Mouse (Mus musculus): Measurements from ENCODE around the gene Pafah1b1.

The Pafah1b1 gene

GRCm38 (mm10) chr11:74720668-74721067 is 3.8 kb downstream of the Pafah1b1 start:
- DNase-seq, result no peak

DNA sequence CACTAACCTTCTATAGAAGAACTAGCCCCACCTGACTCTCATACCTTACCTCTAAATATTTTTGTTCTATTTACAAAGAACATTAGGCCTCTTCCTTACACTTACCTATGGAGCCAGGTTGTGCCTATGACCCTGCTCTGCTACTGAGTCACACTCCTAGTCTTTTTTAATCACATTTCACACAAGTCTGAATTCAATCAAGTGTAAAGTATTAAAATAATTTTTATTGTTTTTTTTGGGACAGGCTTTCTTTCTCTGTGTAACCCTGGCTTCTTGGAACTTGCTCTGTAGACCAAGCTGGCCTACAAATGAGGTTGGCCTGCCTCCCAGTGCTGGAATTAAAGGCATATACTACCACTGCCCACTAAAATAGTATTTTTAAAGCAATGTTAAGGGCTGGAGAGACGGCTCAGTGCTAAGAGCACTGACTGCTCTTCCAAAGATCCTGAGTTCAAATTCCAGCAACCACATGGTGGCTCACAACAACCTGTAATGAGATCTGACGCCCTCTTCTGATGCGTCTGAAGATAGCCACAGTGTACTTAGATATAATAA is 8.4 kb downstream of the Pafah1b1 start:
- DNase-seq, result no peak

GRCm38 (mm10) chr11:74710671-74711070 is 13.8 kb downstream of the Pafah1b1 start:
- DNase-seq, result no peak

- no peak for DNase-seq
These were observed 15.7 kb downstream of the Pafah1b1 start for GRCm38 (mm10) chr11:74708781-74709180.

GRCm38 (mm10) chr11:74704068-74704467 is 20.4 kb downstream of the Pafah1b1 start:
- no peak for DNase-seq

- DNase-seq, result no peak
These were observed 25.0 kb downstream of the Pafah1b1 start for GRCm38 (mm10) chr11:74699505-74699904.

- no peak for DNase-seq
These were observed 32.3 kb downstream of the Pafah1b1 start for GRCm38 (mm10) chr11:74692151-74692550.

- no peak for DNase-seq
These were observed 49.3 kb downstream of the Pafah1b1 start for GRCm38 (mm10) chr11:74675156-74675555.

- DNase-seq, result no peak
These were observed 49.8 kb downstream of the Pafah1b1 start for GRCm38 (mm10) chr11:74674713-74675112.

DNA sequence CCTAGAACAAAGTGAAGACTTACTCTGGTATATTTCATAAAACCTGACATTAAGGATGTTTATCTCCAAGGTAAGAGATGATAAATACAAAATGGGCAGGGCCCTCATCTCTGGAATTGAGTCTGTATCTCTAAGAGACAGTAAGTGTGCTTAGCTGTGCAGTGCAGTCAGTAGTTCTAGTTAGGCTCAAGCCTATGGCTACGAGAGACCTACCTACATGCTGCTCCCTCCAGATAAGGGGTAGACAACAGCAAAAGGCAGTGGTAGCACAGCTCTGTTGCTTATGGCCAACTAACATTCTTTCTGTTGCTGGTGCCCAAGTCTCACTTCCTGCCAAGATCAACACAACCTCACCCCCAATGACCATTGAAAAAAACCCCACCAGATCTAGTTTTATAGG is 50.9 kb downstream of the Pafah1b1 start:
- DNase-seq, result no peak

DNA sequence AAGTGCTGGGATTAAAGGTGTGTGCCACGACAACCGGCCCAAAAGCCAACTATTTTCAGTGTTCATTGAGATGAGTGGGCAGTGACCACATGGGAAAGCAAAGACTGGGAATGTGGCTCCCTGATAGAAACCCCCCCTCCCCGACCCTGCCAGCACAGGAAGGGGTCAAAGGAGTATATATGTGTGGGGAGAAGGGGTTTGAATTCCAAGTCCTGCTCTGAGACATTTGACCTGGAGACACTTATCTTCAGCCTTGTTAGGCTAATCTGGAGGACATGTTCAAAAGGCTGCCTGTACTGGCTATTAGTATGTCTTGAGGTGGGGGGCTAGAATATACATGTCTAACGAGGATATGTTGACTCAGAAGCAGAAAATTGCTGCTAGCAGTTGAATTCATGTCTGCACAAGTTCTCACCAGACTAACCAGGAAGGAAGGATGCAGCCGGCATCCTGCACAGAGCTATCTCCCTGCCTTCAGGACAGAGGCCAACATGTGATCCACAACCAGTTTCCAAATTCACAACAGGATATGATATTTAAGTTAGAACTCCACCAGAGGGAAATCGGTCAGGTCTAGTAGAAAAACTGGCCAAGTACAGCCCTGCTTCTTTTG is 51.5 kb downstream of the Pafah1b1 start:
- DNase-seq, result no peak

- DNase-seq, result no peak
These were observed 52.6 kb downstream of the Pafah1b1 start for GRCm38 (mm10) chr11:74671839-74672238.

GRCm38 (mm10) chr11:74671013-74671412 is 53.5 kb downstream of the Pafah1b1 start:
- no peak for DNase-seq

DNA sequence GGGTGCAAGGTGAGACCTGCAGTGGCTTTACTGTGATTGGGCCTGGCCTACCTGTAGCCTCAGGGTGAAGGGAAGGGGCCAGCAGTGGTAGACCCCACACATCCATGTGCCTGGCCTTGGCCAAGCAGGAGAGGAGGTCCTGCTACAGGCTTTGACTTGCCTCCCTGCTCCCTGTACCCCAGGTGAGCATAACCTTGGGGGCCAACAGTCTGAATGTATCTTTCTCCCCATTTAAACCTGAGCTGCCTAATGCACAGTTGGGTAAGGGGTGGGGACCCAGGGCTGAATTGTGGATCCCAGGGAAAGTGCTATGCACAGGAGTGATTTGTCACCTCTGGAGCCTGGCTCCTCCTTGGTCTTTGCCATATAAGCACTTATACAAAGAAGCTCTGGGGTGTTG is 54.3 kb downstream of the Pafah1b1 start:
- DNase-seq, result no peak

- DNase-seq, result no peak
These were observed 55.5 kb downstream of the Pafah1b1 start for GRCm38 (mm10) chr11:74668971-74669370.

DNA sequence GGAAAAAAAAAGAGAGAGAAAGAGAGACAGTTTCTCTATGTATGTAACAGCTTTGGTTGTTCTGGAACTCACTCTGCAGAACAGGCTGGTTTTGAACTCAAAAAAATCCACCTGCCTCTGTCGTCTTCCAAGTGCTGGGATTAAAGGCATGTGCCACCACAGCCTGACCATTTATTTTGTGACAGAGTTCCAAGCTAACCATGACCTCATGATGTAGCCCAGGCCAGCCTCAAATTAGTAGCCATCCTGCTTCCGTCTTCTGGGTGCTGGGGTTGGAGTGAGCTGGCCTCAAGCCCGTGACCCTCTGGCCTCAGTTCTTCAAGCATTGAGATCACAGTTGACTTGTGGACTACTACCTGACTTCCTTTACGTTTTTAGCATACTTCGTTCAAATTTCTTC is 56.0 kb downstream of the Pafah1b1 start:
- DNase-seq, result no peak

GRCm38 (mm10) chr11:74667582-74668010 is 56.9 kb downstream of the Pafah1b1 start:
- no peak for DNase-seq

- DNase-seq, result no peak
These were observed 57.5 kb downstream of the Pafah1b1 start for GRCm38 (mm10) chr11:74666776-74667581.

DNA sequence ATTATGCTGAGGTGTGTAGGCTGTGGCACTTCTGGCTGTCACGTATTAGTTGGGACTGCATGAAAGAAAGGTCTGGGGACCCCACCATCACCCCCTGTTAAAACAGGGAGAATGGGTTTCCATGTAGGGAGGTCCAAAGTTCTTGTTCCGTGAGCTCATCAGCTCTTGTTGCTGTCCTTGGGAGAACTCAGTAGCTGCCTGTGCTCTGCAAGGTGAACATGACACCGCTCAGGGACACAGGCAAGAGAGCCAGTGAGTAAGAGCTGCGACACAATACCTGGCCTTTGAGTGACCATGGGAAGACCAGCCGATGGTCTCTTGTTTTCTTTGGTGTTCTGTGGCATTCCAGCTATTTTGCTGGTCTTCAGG is 58.2 kb downstream of the Pafah1b1 start:
- no peak for DNase-seq

DNA sequence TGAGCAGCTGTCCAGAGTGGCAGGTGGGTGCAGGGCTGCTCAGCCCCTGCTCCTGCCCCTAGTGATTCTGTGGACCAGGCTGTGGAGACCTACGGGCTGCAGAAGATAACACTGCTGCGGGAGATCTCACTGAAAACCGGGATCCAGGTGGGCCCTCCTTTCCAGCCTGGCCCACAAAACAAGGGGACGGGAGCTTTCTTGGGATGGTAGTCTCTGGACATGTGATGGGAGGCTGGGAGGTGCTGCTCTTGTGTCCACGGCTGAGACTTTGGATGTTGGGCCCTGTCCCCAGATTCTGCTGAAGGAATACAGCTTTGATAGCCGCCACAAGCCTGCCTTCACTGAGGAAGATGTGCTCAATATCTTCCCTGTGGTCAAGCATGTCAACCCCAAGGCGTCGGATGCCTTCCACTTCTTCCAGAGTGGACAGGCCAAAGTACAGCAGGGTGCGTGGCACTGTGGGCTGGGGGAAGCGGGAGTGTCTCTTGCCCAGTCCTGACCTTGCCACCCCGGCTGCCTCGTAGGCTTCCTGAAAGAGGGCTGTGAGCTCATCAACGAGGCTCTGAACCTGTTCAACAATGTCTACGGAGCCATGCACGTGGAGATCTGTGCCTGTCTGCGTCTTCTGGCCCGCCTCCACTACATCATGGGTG is 58.7 kb downstream of the Pafah1b1 start:
- no peak for DNase-seq

- DNase-seq, result no peak
These were observed 59.6 kb downstream of the Pafah1b1 start for GRCm38 (mm10) chr11:74664906-74665305.

DNA sequence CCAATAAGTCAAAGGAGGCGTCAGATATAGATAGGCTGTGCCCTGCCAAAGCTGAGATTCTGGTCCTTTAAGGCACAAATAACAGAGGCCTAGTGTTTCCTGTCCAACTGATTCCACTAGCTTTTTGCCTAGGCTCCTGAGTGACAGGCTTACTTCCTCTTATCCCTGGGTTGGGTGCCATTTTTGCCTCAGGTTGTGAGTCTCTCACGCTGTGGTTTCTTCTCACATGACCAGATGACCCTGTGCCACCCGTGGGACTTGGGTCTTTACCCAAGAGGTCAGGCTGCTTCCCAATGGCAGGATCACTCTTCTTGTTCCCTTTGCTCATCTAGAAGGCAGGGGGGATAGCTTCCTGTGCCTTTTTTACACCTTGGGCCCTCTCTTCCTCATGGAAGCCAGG is 60.2 kb downstream of the Pafah1b1 start:
- no peak for DNase-seq

DNA sequence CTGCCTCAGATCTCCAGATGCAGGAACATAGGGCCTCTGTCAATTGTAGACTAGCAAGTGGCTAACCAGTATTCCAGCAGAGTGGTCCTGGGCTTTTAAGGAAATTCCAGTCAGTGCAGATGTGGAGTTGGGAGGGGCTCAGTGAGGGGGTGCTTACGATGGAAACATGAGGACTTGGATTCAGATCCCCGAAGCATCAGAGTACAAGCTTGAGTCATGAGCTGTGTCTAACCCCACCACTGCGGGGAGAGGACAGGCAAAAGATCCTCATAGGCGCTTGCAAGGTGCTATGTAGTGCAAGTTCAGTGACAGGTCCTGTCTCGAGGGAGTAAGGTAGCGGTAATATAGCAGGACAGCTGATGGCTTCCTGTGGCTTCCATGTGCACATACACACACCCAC is 62.2 kb downstream of the Pafah1b1 start:
- DNase-seq, result no peak

GRCm38 (mm10) chr11:74661641-74662040 is 62.8 kb downstream of the Pafah1b1 start:
- no peak for DNase-seq
